Mouse (Mus musculus) lung, postnatal 0 days (tissue): ENCODE results near the gene Cacna2d4. TPM values are rescaled to one million over a fixed set of nuclear protein-coding genes. Genes with fewer than 3 reads are reported as not detected.
A peak's percentile ranks its signal among the peaks of the same experiment; 100 is the strongest.

Experiments
- ATAC-seq: fragments of 200-750 bp; cut with Nextera tagmentation; 2 replicates; pipeline ENCODE4 v1.8.0; 2017; ENCODE audit warnings: moderate library complexity
- DNase-seq: peaks from one replicate; pipeline ENCODE4 v3.0.0-alpha.2; 2016; ENCODE audit warnings: low spot score
- H3K27ac ChIP-seq: fragments of 300-500 bp; sonication (generic); 2 replicates; pipeline ENCODE4 v1.5.1; 2014; ENCODE audit warnings: antibody characterized with exemption, mild to moderate bottlenecking, low read length, mixed read lengths
- H3K27me3 ChIP-seq: fragments of 300-500 bp; sonication (generic); replicated peaks from 2 replicates; pipeline ENCODE4 v1.6.1; 2014; ENCODE audit warnings: low read length, mixed read lengths; ENCODE audit not compliant: insufficient read depth
- H3K36me3 ChIP-seq: fragments of 300-500 bp; sonication (generic); 2 replicates; pipeline ENCODE4 v1.6.1; 2014; ENCODE audit warnings: low read length, mixed read lengths; ENCODE audit not compliant: insufficient read depth
- H3K4me1 ChIP-seq: fragments of 300-500 bp; sonication (generic); 2 replicates; pipeline ENCODE4 v1.6.1; 2014; ENCODE audit warnings: antibody characterized with exemption, low read depth, low read length, mixed read lengths; ENCODE audit not compliant: insufficient read depth
- H3K4me2 ChIP-seq: fragments of 300-500 bp; sonication (generic); replicated peaks from 2 replicates; pipeline ENCODE4 v1.6.1; 2014; ENCODE audit warnings: low read depth, mild to moderate bottlenecking, low read length, moderate library complexity, mixed read lengths
- H3K4me3 ChIP-seq: fragments of 300-500 bp; sonication (generic); 2 replicates; pipeline ENCODE4 v1.5.1; 2014; ENCODE audit warnings: low read depth, low read length
- H3K9ac ChIP-seq: fragments of 300-500 bp; sonication (generic); replicated peaks from 2 replicates; pipeline ENCODE4 v1.6.1; 2014; ENCODE audit warnings: low read depth, mild to moderate bottlenecking
- H3K9me3 ChIP-seq: fragments of 300-500 bp; sonication (generic); 2 replicates; pipeline ENCODE4 v1.6.1; 2016; ENCODE audit warnings: low read length, mixed read lengths
- CTCF ChIP-seq: IDR thresholded peaks from 2 replicates; pipeline ENCODE4 v1.5.1; 2016; ENCODE audit warnings: antibody characterized with exemption, mild to moderate bottlenecking
- EP300 ChIP-seq: IDR thresholded peaks from 2 replicates; pipeline ENCODE4 v1.6.1; 2016; ENCODE audit warnings: antibody characterized with exemption, mild to moderate bottlenecking, control low read depth
- WGBS: fragments of 180-500 bp; shearing (Covaris S2); extraction: QIAGEN DNeasy Blood & Tissue Kit; methylation state at CpG from one replicate; pipeline ENCODE4 v1.1.7; 2014; 5-methylcytosine and 5-hydroxymethylcytosine counted together
- polyA plus RNA-seq: library from polyadenylated mRNA; unstranded; fragments of >200 nt; fragmentation: Nextera tagmentation; extraction: Ambion mirVana; gene quantifications from 2 replicates; pipeline ENCODE4 v1.2.1, GENCODE M21; 2015

The Cacna2d4 gene
- polyA plus RNA-seq, 1 experiment from 2014 or later = 0.19 TPM

- no peak for TF ChIP-seq EP300
- TF ChIP-seq CTCF = no peak
- Histone ChIP-seq H3K36me3 (no peaks in the 10 kb centered on the region), H3K9me3 (no peaks in the 10 kb centered on the region), H3K27ac (no peak overlapping the region), H3K9ac (no peak overlapping the region), H3K4me2 (no peak overlapping the region), H3K4me1 (no peaks in the 10 kb centered on the region), H3K4me3 (no peak overlapping the region), H3K27me3 (no peaks in the 10 kb centered on the region)
- 71% methylated on average over 6 of the region's 6 CpGs for WGBS
- ATAC-seq (no peak), DNase-seq (no peak)
These were observed 76.1 kb downstream of the Cacna2d4 start for GRCm38 (mm10) chr6:119312381-119312780.

GRCm38 (mm10) chr6:119313096-119313495 is 76.8 kb downstream of the Cacna2d4 start:
- H3K36me3 ChIP-seq = no peaks in the 10 kb centered on the region
- WGBS = 42% methylated on average over 3 of the region's 3 CpGs
- no peak for TF ChIP-seq EP300
- no peak for TF ChIP-seq CTCF
- no peak overlapping the region for H3K9ac ChIP-seq
- no peak overlapping the region for H3K4me2 ChIP-seq
- no peak overlapping the region for H3K4me3 ChIP-seq
- no peak overlapping the region for H3K27ac ChIP-seq
- no peak for DNase-seq
- ATAC-seq = no peak
- no peaks in the 10 kb centered on the region for H3K27me3 ChIP-seq
- H3K9me3 ChIP-seq = no peaks in the 10 kb centered on the region
- H3K4me1 ChIP-seq = no peaks in the 10 kb centered on the region

GRCm38 (mm10) chr6:119313588-119314375 is 77.5 kb downstream of the Cacna2d4 start:
- Histone ChIP-seq H3K36me3 (no peaks in the 10 kb centered on the region), H3K9ac (no peak overlapping the region), H3K4me3 (no peak overlapping the region), H3K4me2 (no peak overlapping the region), H3K4me1 (no peaks in the 10 kb centered on the region), H3K9me3 (no peaks in the 10 kb centered on the region), H3K27me3 (no peaks in the 10 kb centered on the region), H3K27ac (no peak overlapping the region)
- ATAC-seq = no peak
- no peak for DNase-seq
- no peak for TF ChIP-seq CTCF
- no peak for TF ChIP-seq EP300
- 41% methylated on average over 14 of the region's 14 CpGs for WGBS

- Histone ChIP-seq H3K27ac (no peak overlapping the region), H3K36me3 (no peaks in the 10 kb centered on the region), H3K4me3 (no peak overlapping the region), H3K9me3 (no peaks in the 10 kb centered on the region), H3K4me2 (no peak overlapping the region), H3K27me3 (no peaks in the 10 kb centered on the region), H3K9ac (no peak overlapping the region), H3K4me1 (no peaks in the 10 kb centered on the region)
- ATAC-seq (no peak), DNase-seq (no peak)
- no peak for TF ChIP-seq EP300
- no peak for TF ChIP-seq CTCF
- WGBS = 39% methylated on average over 7 of the region's 7 CpGs
These were observed 78.6 kb downstream of the Cacna2d4 start for GRCm38 (mm10) chr6:119314751-119315476.

GRCm38 (mm10) chr6:119318732-119319131 is 82.4 kb downstream of the Cacna2d4 start:
- H3K27ac ChIP-seq = no peak overlapping the region
- H3K4me3 ChIP-seq = no peak overlapping the region
- 82% methylated on average over 9 of the region's 9 CpGs for WGBS
- H3K27me3 ChIP-seq = no peaks in the 10 kb centered on the region
- DNase-seq (no peak), ATAC-seq (no peak)
- no peaks in the 10 kb centered on the region for H3K4me1 ChIP-seq
- no peaks in the 10 kb centered on the region for H3K36me3 ChIP-seq
- TF ChIP-seq CTCF (no peak), EP300 (no peak)
- H3K9me3 ChIP-seq = no peaks in the 10 kb centered on the region
- H3K9ac ChIP-seq = no peak overlapping the region
- H3K4me2 ChIP-seq = no peak overlapping the region

- Histone ChIP-seq H3K4me2 (no peak overlapping the region), H3K27ac (no peak overlapping the region), H3K36me3 (no peaks in the 10 kb centered on the region), H3K4me3 (no peak overlapping the region), H3K27me3 (no peaks in the 10 kb centered on the region), H3K9ac (no peak overlapping the region), H3K4me1 (no peaks in the 10 kb centered on the region), H3K9me3 (no peaks in the 10 kb centered on the region)
- no peak for TF ChIP-seq EP300
- peak; percentile 25; the same call in 1 of the 2 replicates for TF ChIP-seq CTCF
- ATAC-seq (no peak), DNase-seq (no peak)
- 74% methylated on average over 2 of the region's 2 CpGs for WGBS
These were observed 83.0 kb downstream of the Cacna2d4 start for GRCm38 (mm10) chr6:119319358-119319757.
